Mouse (Mus musculus) testis, adult 2 months (tissue): ENCODE data around the gene Pitpnm1.

Experiments used
- CTCF ChIP-seq: fragments of 200-500 bp; IDR thresholded peaks from 2 replicates; pipeline ENCODE4 v1.5.1; 2012; ENCODE audit warnings: low read depth, mild to moderate bottlenecking, inconsistent platforms, low read length, moderate library complexity; ENCODE audit not compliant: control insufficient read depth, insufficient read depth, insufficient replicate concordance
- POLR2A ChIP-seq: fragments of 200-500 bp; IDR thresholded peaks from 2 replicates; pipeline ENCODE4 v1.6.1; 2012; ENCODE audit warnings: low read depth, mild to moderate bottlenecking, inconsistent platforms, low read length, moderate library complexity; ENCODE audit not compliant: control insufficient read depth

GRCm38 (mm10) chr19:4122411-4123370 is 22.9 kb downstream of the Pitpnm1 start:
- TF ChIP-seq POLR2A (no peak), CTCF (no peak)
